Mouse (Mus musculus): ENCODE data around the gene Glra4. TPM values are rescaled to one million over a fixed set of nuclear protein-coding genes. Genes with fewer than 3 reads are reported as not detected.

The Glra4 gene
- polyA plus RNA-seq (2012; ENCODE audit: low replicate concordance): not detected in 2 replicates

GRCm38 (mm10) chrX:136780041-136780440 is at the start of gene Glra4:
TSS of gene Glra4 (minus strand) at chrX:136780141.

GRCm38 (mm10) chrX:136822371-136822770 is 42.4 kb upstream of the Glra4 start, which contains the start of gene Plp1:
TSS of gene Plp1 (plus strand) at chrX:136822671.

GRCm38 (mm10) chrX:136743459-136743858 is 36.5 kb downstream of the Glra4 start, which contains the start of gene Morf4l2:
TSS of gene Morf4l2 (minus strand) at chrX:136743690.

Other genes with a start within 250 kb of the Glra4 start
- gene Kir3dl2, start 236.1 kb downstream of the Glra4 start, polyA plus RNA-seq (2012; ENCODE audit: low replicate concordance): not detected in 2 replicates
- gene Tceal3, start 189.3 kb downstream of the Glra4 start, polyA plus RNA-seq (2012; ENCODE audit: low replicate concordance): 1.1 TPM in 2 replicates
- 0.03 and 0.09 TPM in 2 replicates for gene Tceal1, start 72.2 kb downstream of the Glra4 start, polyA plus RNA-seq (2012; ENCODE audit: low replicate concordance)
- 115 and 122 TPM in 2 replicates for gene Morf4l2, start 36.5 kb downstream of the Glra4 start, polyA plus RNA-seq (2012; ENCODE audit: low replicate concordance)
- gene Plp1, start 42.5 kb upstream of the Glra4 start, polyA plus RNA-seq (2012; ENCODE audit: low replicate concordance): 0.67 and 1.2 TPM in 2 replicates
- not detected in 2 replicates for gene Rab9b, start 88.6 kb upstream of the Glra4 start, polyA plus RNA-seq (2012; ENCODE audit: low replicate concordance)
- not detected in 2 replicates for gene H2bfm, start 147.2 kb upstream of the Glra4 start, polyA plus RNA-seq (2012; ENCODE audit: low replicate concordance)
- 1.9 TPM in 1 of 2 replicates, not detected in the other for gene Tmsb15b2, start 195.4 kb upstream of the Glra4 start, polyA plus RNA-seq (2012; ENCODE audit: low replicate concordance)
- gene Tmsb15l, start 196.7 kb upstream of the Glra4 start, polyA plus RNA-seq (2012; ENCODE audit: low replicate concordance): 0.26 TPM in 1 of 2 replicates, not detected in the other
- 0.41 and 0.46 TPM in 2 replicates for gene Tmsb15b1, start 196.7 kb upstream of the Glra4 start, polyA plus RNA-seq (2012; ENCODE audit: low replicate concordance)
- gene Zcchc18, start 213.0 kb upstream of the Glra4 start, polyA plus RNA-seq (2012; ENCODE audit: low replicate concordance): 3.0 and 3.4 TPM in 2 replicates